Mouse (Mus musculus): Measurements from ENCODE around the gene Pdss2.

The Pdss2 gene

DNA sequence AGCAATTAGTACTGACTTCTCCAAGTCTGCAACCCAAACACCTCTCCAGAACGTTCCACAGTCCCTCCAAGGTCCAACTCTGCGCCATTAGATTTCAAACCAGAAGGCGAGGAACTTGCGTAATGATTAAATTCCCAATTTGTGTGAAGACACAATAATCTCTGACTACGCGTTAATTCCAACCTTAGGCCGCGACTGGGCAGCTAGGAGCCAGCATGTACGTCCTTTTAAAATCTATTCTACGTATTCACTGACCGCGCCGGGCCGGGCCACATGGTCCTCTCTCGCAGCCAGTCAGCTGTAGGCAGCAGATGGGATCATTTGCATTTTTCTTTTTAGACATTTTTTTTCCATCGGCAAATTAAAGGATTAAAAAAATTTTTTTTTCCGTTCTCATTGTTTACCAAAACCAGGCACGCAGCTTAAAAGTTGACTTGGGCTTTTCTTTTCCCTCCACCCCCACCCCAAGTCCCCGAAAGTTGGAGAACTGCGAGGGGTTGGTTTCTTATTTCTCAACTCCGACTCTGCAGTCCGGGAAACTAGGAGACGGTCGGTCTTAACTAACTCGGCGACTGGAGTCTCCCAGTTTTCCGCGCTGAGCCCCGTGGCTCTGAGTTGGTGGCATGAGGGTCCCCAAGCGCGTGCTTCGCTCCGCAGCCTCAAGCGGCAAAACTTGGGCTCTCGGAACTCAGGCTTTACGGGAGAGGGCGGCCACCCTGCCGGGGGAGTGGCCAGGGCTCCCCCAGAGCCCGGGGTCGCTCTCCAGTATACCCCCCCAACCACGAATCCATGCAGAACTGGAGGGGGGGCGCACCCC is 256.8 kb downstream of the Pdss2 start:
- ChIA-PET CTCF (interaction anchor here in 2 of 4 experiments (1.0 to 1.5 kb wide), 4 partner anchors 15 to 505 kb away, joined by 3 to 5 read pairs (median 3); no protein-coding TSS in a partner anchor), POLR2A (interaction anchor here (0.5 to 4.6 kb wide), 45 partner anchors 8 to 1713 kb away, joined by 3 to 35 read pairs (median 4); partner anchors contain the start of gene 1700021F05Rik (in 2 of the 4))

DNA sequence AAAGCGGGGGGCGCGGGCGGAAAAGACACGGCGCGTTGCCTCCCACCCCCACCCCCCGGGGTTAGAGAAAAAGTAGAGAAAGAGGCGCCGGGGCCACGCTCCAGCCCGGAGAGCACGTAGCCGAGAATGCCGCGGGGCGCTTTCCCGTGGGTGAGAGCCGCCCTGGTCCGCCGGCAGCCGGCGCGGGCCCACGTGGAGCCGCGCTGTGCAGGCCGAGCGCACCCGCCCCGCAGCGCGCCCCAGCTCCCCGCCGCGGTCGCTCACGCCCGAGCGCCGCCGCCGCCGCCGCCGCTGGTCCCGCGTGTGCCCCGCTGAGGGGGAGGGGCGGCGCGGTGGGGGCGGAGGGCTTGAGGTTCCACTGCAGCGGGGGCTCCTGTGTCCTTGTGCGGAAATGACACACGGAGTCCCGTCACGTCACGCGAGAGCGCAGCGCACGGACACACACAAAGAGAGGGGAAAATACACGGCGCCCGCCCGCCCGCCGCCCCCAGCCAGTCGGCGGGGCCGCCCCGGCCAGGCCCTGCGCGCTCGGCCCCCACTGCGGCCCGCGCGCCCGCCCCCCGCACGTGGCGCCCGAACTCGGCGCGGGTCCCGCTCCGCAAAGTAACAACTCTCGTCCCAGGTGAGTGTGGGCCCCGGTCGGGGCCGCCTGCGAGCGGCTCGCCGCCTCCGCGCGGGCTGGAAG is 257.6 kb downstream of the Pdss2 start, which contains the start of gene Bend3:
TSS of gene Bend3 (plus strand) at position 81 of the 685 bp plus-strand sequence.
- CTCF ChIA-PET: interaction anchor here in 1 of 4 experiments (1.5 kb wide), 1 partner anchor 16 kb away, joined by 3 read pairs; no protein-coding TSS in a partner anchor
- POLR2A ChIA-PET: interaction anchor here in 3 of 4 experiments (0.6 to 4.6 kb wide), 19 partner anchors 9 to 1714 kb away, joined by 3 to 35 read pairs (median 10); partner anchors contain the start of gene 1700021F05Rik (in 2 of the 3)

GRCm38 (mm10) chr10:43479436-43480157 is 258.3 kb downstream of the Pdss2 start:
- POLR2A ChIA-PET: interaction anchor here in 2 of 4 experiments (1.1 to 2.6 kb wide), 4 partner anchors 10 to 31 kb away, joined by 3 to 24 read pairs (median 8); no protein-coding TSS in a partner anchor
- CTCF ChIA-PET: no interaction called here

DNA sequence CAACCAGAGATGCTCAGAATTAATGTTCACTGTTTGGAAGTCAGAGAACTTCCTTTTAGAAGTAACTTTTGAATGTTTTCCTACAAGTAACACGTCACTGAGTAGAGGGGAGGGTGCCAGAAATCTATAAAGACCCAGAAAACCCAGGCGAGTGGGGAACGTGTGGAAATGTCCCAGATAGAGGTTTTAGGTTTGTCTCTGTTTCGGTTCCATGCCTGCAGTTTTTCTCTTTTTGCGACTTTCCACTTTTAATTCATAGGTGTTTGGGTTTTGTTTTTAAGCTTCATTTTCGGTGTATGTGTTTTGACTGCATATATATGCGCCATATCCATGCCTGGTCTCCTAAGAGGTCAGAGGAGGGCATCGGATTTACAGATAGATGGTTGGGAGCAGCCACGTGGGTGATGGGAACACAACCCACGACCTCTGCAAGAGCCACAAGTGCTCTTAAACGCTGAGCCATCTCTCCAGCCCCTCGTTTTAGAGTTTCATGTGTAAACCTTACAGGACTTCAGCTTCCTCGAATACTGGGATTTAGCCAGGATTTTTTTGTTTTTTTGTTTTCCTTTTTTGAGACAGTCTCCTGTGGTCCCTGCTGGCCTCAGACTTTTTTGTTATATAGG is 259.1 kb downstream of the Pdss2 start:
- ChIA-PET CTCF (interaction anchor here in 1 of 4 experiments (0.7 kb wide), 1 partner anchor 613 kb away, joined by 3 read pairs; no protein-coding TSS in a partner anchor), POLR2A (interaction anchor here in 2 of 4 experiments (1.1 to 2.3 kb wide), 7 partner anchors 9 to 48 kb away, joined by 3 to 12 read pairs (median 3); no protein-coding TSS in a partner anchor)

- CTCF ChIA-PET: interaction anchor here in 1 of 4 experiments (0.7 kb wide), 1 partner anchor 612 kb away, joined by 3 read pairs; no protein-coding TSS in a partner anchor
- POLR2A ChIA-PET: interaction anchor here in 2 of 4 experiments (0.7 to 2.3 kb wide), 8 partner anchors 8 to 60 kb away, joined by 3 to 12 read pairs (median 3); partner anchors contain the start of gene 1700021F05Rik (in 1 of the 2)
Observed at GRCm38 (mm10) chr10:43481179-43481578, 259.9 kb downstream of the Pdss2 start.

- POLR2A ChIA-PET: interaction anchor here in 3 of 4 experiments (0.7 to 2.3 kb wide), 13 partner anchors 7 to 46 kb away, joined by 3 to 12 read pairs (median 3); no protein-coding TSS in a partner anchor
- CTCF ChIA-PET: interaction anchor here in 1 of 4 experiments (0.5 kb wide), 1 partner anchor 800 kb away, joined by 3 read pairs; no protein-coding TSS in a partner anchor
Observed at GRCm38 (mm10) chr10:43482021-43482420, 260.7 kb downstream of the Pdss2 start.

DNA sequence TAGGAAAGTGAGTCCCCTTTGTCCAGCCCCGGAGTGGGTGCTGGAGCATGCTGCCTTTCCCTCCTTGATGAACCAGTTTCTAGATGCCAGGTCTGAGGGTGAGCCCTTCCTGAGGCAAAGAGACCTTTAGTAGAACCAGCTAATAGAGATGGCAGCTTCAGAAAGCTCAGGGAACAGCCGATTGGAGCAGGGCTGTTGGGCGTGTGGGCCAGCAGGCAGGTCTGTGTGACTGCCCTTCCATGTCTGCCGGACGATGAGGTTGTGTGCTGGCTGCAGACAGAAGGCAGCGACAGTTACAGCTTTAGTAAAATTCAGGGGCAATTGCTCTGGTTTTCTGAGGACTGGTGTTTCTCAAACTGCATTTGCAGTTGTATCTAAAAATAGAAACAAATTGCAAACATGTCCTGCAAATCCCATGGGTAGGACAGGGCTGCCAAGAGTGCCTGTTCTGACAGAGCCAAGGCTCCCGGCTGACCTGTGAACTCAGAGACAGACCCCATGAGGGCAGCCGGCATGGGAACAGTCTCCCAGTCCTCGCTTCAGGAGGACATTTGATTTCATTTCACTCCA is 262.2 kb downstream of the Pdss2 start:
- CTCF ChIA-PET: interaction anchor here in 2 of 4 experiments (0.6 to 1.2 kb wide), 2 partner anchors 9 to 570 kb away, joined by 3 read pairs; no protein-coding TSS in a partner anchor
- POLR2A ChIA-PET: interaction anchor here in 2 of 4 experiments (0.7 to 1.8 kb wide), 7 partner anchors 9 to 95 kb away, joined by 3 to 5 read pairs (median 3); partner anchors contain the start of gene Cd24a (in 1 of the 2)

GRCm38 (mm10) chr10:43485751-43486268 is 264.5 kb downstream of the Pdss2 start:
- POLR2A ChIA-PET: interaction anchor here in 3 of 4 experiments (0.6 to 2.0 kb wide), 8 partner anchors 8 to 392 kb away, joined by 3 to 8 read pairs (median 4); partner anchors contain the start of gene 1700021F05Rik (in 1 of the 3)
- CTCF ChIA-PET: interaction anchor here in 1 of 4 experiments (1.0 kb wide), 1 partner anchor 55 kb away, joined by 5 read pairs; the partner anchor contains the start of gene 1700021F05Rik

- ChIA-PET POLR2A (interaction anchor here in 2 of 4 experiments (0.7 to 4.0 kb wide), 5 partner anchors 10 to 92 kb away, joined by 3 to 28 read pairs (median 5); partner anchors contain the start of gene Bend3 (in 1 of the 2)), CTCF (interaction anchor here in 2 of 4 experiments (0.5 to 1.3 kb wide), 2 partner anchors 11 to 314 kb away, joined by 4 to 6 read pairs; no protein-coding TSS in a partner anchor)
Observed at GRCm38 (mm10) chr10:43487441-43488010, 266.2 kb downstream of the Pdss2 start.

GRCm38 (mm10) chr10:43488258-43488657 is 267.0 kb downstream of the Pdss2 start:
- ChIA-PET POLR2A (interaction anchor here in 2 of 4 experiments (0.7 to 4.0 kb wide), 12 partner anchors 7 to 92 kb away, joined by 3 to 28 read pairs (median 5); partner anchors contain the start of genes 1700021F05Rik (in 2 of the 2) and Bend3 (in 2 of the 2)), CTCF (interaction anchor here in 1 of 4 experiments (0.5 kb wide), 1 partner anchor 315 kb away, joined by 6 read pairs; no protein-coding TSS in a partner anchor)

DNA sequence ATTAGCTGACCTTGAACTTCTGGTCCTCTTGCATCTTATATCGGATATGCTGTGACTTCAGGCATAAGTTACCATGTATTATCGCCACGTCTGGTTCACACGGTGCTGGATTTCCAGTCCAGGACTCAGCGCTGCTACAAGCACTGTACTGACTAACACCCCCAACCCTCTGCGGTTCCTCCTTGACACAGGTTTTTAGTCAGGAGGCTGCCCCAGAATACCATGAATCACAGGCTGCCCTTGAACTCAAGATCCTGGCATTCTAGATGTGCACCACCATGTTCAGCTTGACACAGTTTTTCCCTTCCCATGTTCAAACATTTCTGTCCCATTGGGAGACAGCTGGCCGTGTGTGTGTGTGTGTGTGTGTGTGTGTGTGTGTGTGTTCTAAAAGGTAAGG is 267.9 kb downstream of the Pdss2 start:
- ChIA-PET POLR2A (interaction anchor here in 3 of 4 experiments (0.9 to 4.0 kb wide), 18 partner anchors 8 to 54 kb away, joined by 3 to 28 read pairs (median 4); partner anchors contain the start of genes Bend3 (in 2 of the 3) and 1700021F05Rik (in 1 of the 3)), CTCF (interaction anchor here in 2 of 4 experiments (0.7 to 1.0 kb wide), 2 partner anchors 37 to 66 kb away, joined by 3 to 7 read pairs; no protein-coding TSS in a partner anchor)

GRCm38 (mm10) chr10:43489550-43489949 is 268.3 kb downstream of the Pdss2 start:
- ChIA-PET POLR2A (interaction anchor here in 3 of 4 experiments (0.8 to 4.0 kb wide), 15 partner anchors 9 to 52 kb away, joined by 3 to 28 read pairs (median 3); partner anchors contain the start of genes Bend3 (in 2 of the 3) and 1700021F05Rik (in 1 of the 3)), CTCF (interaction anchor here in 2 of 4 experiments (0.7 to 1.0 kb wide), 2 partner anchors 37 to 65 kb away, joined by 3 to 7 read pairs; no protein-coding TSS in a partner anchor)

DNA sequence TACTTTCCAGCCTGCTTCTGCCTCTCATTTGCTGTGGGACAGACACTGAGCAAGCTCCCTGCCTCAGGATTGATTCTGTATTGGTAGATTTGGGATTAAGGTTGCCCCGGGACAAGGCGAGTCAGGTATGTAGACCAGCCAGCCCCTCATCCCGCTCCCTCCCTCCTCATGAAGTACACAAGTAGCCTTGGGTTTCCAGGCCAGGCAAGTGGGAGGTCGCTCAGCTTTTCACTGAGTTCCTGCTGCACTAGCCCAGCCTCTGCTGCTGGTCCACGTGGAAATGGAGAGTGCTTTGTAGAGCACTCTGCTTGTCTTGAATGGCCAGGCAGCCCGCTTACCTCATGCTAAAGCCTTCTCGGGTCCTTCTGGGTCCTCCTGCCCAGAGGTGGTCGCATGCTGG is 268.7 kb downstream of the Pdss2 start:
- CTCF ChIA-PET: interaction anchor here in 2 of 4 experiments (0.7 to 1.0 kb wide), 3 partner anchors 15 to 65 kb away, joined by 3 to 8 read pairs (median 7); no protein-coding TSS in a partner anchor
- POLR2A ChIA-PET: interaction anchor here in 3 of 4 experiments (0.8 to 4.0 kb wide), 16 partner anchors 9 to 51 kb away, joined by 3 to 28 read pairs (median 4); partner anchors contain the start of genes Bend3 (in 2 of the 3) and 1700021F05Rik (in 1 of the 3)

GRCm38 (mm10) chr10:43490846-43491245 is 269.6 kb downstream of the Pdss2 start:
- POLR2A ChIA-PET: interaction anchor here in 3 of 4 experiments (0.6 to 3.9 kb wide), 12 partner anchors 9 to 88 kb away, joined by 3 to 24 read pairs (median 4); partner anchors contain the start of genes Bend3 (in 2 of the 3) and Cd24a (in 1 of the 3)
- CTCF ChIA-PET: interaction anchor here in 1 of 4 experiments (0.8 to 1.0 kb wide), 2 partner anchors 16 to 19 kb away, joined by 3 to 8 read pairs; no protein-coding TSS in a partner anchor

GRCm38 (mm10) chr10:43502599-43502998 is 281.3 kb downstream of the Pdss2 start:
- POLR2A ChIA-PET: interaction anchor here in 3 of 4 experiments (0.8 to 1.8 kb wide), 5 partner anchors 8 to 16 kb away, joined by 3 to 6 read pairs (median 3); no protein-coding TSS in a partner anchor
- CTCF ChIA-PET: interaction anchor here in 1 of 4 experiments (0.6 kb wide), 1 partner anchor 328 kb away, joined by 3 read pairs; no protein-coding TSS in a partner anchor
